Mouse (Mus musculus): ENCODE data around the gene Dcbld1. TPM values are rescaled to one million over a fixed set of nuclear protein-coding genes. Genes with fewer than 3 reads are reported as not detected.

Dcbld1 gene
- polyA plus RNA-seq, 1 experiment from 2014 or later = 28.3 TPM

DNA sequence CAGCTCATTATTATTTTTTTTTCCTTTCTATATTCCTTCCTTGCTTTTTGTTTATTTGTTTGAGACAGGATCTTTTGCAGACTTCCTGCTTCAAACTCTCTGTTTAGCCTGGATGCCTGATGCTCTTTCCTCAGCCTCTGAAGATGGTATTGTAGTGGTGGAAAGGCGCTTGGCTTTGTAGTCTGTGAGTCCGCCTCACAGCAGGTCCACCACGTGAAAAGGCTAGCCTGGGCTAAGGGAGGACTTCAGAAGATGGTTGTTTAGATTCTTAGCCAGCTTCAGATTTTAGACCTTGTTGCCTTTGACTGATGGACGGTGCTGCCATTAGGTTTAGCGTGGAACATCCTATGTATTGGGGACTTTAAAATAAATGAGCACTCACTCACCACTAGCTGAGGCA is 2.0 kb downstream of the Dcbld1 start:
- DNase-seq (ENCODE audit: low spot score) = no peak
- H3K4me3 ChIP-seq = 0 out of 2 replicates have a peak overlapping the region, but pooled peaks have one; percentile 88
- no peaks in the 10 kb centered on the region for H3K9me3 ChIP-seq (replicated peaks)
- no peaks in the 10 kb centered on the region for H3K27me3 ChIP-seq (ENCODE audit: low read depth, poor library complexity, severe bottlenecking)
- H3K4me1 ChIP-seq = peaks cover 14% of the 10 kb centered on the region; the same call in 1 of the 2 replicates
- H3K36me3 ChIP-seq = no peaks in the 10 kb centered on the region
- no peak overlapping the region for H3K27ac ChIP-seq
- 86% methylated on average over 5 of the region's 5 CpGs for WGBS

DNA sequence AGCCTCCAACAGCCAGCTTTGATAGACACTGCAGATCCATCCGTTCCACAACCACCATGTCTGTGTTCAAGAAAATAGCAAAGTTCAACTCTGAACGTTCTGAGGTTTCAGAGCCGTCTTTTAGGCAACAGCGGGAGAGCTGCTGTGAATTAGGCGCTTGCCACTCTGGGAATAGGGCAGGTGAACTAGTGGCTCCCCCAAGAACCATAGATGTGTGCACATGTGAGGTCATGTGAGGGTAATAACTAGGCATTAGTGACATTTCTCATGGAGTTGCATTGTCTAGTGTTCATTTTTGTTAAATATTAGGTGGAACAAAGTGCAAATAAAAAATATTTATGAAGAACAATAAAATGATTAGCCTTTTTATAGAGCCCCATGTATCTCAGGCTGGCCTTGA is 8.6 kb downstream of the Dcbld1 start:
- no peaks in the 10 kb centered on the region for H3K27me3 ChIP-seq (ENCODE audit: low read depth, poor library complexity, severe bottlenecking)
- WGBS = 93% methylated on average over 5 of the region's 5 CpGs
- no peak overlapping the region for H3K27ac ChIP-seq
- no peaks in the 10 kb centered on the region for H3K36me3 ChIP-seq
- DNase-seq (ENCODE audit: low spot score) = no peak
- no peaks in the 10 kb centered on the region for H3K4me1 ChIP-seq
- no peaks in the 10 kb centered on the region for H3K9me3 ChIP-seq (replicated peaks)
- H3K4me3 ChIP-seq = no peak overlapping the region

DNA sequence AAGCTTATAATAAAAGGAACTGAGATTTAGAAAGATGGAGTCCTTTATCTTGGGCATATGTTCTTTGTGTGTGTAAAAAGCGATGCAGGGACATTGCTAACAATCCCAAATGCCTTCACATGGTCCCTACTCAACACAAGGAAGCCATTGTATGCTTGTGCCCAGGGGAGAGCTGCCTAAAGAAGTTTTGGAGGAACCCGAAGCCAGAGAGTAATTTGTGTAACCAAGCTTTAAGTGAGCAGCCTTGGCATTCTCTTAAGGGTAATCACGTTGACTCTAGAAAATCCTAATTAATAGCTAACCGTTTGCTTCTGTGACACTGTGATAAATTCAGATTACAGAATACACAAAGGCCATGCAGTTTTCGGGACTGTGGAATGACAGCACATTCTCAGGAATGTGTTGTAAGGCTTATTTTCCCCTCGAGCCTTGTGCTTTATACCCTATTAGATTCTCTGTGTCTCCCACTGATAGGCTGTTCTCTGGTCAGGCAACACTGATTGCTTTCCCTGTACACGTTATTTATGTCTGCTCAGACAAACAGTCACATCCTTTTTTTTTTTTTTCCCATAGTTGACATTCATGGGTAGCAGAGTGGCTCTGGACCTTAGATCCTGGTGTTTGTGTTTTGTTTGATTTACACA is 9.4 kb downstream of the Dcbld1 start:
- H3K27ac ChIP-seq = no peak overlapping the region
- 65% methylated on average over 7 of the region's 7 CpGs for WGBS
- H3K4me3 ChIP-seq = no peak overlapping the region
- no peaks in the 10 kb centered on the region for H3K27me3 ChIP-seq (ENCODE audit: low read depth, poor library complexity, severe bottlenecking)
- no peaks in the 10 kb centered on the region for H3K4me1 ChIP-seq
- H3K36me3 ChIP-seq = no peaks in the 10 kb centered on the region
- H3K9me3 ChIP-seq (replicated peaks) = no peaks in the 10 kb centered on the region
- DNase-seq (ENCODE audit: low spot score) = no peak

DNA sequence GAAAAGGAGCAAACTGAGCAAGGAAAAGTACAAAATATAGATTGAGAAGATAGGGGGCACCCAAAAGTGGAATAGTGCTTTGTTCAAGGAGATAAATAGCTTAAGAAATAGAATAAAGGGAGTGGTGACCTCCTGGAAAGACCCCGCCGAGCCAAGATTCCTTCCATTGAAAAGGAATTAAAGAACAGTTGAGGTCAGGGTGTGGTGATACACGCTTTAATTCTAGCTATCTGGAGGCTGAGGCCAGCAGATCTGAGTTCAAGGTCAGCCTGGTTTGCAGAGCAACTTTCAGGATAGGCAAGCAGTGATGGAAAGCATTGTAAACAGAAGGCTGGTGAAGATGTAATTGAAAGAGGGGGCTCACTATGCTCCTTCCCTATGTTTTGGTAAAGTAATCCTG is 12.8 kb downstream of the Dcbld1 start:
- no peaks in the 10 kb centered on the region for H3K36me3 ChIP-seq
- no peaks in the 10 kb centered on the region for H3K27me3 ChIP-seq (ENCODE audit: low read depth, poor library complexity, severe bottlenecking)
- WGBS = 95% methylated on average over 3 of the region's 3 CpGs
- no peaks in the 10 kb centered on the region for H3K9me3 ChIP-seq (replicated peaks)
- no peak overlapping the region for H3K4me3 ChIP-seq
- no peak for DNase-seq (ENCODE audit: low spot score)
- no peak overlapping the region for H3K27ac ChIP-seq
- H3K4me1 ChIP-seq = no peaks in the 10 kb centered on the region

DNA sequence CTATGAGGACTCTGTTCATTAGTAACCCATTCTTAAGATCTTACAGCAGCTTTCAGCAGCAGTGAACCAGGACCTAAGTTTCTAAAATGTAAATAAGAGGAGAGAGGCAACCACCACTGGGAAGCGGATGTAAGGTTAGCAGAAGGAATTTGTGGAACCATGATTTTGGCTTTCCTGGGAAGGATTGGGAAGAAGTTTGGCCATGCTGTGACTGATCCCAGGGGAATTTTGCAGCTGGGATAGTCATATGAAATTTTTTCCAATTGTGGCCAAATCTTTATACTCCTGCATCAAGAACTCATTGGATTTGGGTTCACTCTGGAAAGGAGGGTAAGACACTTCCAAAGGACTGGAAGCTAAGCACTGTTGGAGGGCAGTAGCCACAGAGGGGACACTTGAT is 18.8 kb downstream of the Dcbld1 start:
- H3K27ac ChIP-seq = no peak overlapping the region
- no peaks in the 10 kb centered on the region for H3K9me3 ChIP-seq (replicated peaks)
- H3K36me3 ChIP-seq = no peaks in the 10 kb centered on the region
- no peaks in the 10 kb centered on the region for H3K27me3 ChIP-seq (ENCODE audit: low read depth, poor library complexity, severe bottlenecking)
- 97% methylated on average over 1 of the region's 1 CpGs for WGBS
- H3K4me3 ChIP-seq = no peak overlapping the region
- H3K4me1 ChIP-seq = no peaks in the 10 kb centered on the region
- no peak for DNase-seq (ENCODE audit: low spot score)

DNA sequence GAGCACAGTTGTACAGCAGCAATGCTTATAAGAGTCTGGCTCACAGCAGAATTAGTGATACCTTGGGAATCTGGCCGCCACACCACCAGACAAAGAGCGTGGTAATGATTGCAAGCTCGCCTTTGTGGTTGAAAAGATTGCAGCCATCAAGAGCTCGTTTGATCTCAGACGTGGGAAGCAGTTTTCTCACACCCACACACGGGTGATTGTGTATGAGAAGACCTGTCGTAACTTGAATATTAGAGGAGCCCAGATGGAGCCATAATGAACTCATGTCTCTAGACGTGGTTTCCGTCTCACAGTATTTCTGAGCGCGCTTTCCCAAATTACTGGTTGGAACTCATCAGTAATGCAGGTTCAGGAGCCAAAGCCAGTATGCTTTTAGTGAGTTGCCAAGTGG is 20.0 kb downstream of the Dcbld1 start:
- H3K36me3 ChIP-seq = no peaks in the 10 kb centered on the region
- WGBS = 81% methylated on average over 11 of the region's 11 CpGs
- no peaks in the 10 kb centered on the region for H3K9me3 ChIP-seq (replicated peaks)
- H3K4me3 ChIP-seq = no peak overlapping the region
- DNase-seq (ENCODE audit: low spot score) = no peak
- H3K27me3 ChIP-seq (ENCODE audit: low read depth, poor library complexity, severe bottlenecking) = no peaks in the 10 kb centered on the region
- H3K4me1 ChIP-seq = peaks cover 10% of the 10 kb centered on the region
- H3K27ac ChIP-seq = no peak overlapping the region

DNA sequence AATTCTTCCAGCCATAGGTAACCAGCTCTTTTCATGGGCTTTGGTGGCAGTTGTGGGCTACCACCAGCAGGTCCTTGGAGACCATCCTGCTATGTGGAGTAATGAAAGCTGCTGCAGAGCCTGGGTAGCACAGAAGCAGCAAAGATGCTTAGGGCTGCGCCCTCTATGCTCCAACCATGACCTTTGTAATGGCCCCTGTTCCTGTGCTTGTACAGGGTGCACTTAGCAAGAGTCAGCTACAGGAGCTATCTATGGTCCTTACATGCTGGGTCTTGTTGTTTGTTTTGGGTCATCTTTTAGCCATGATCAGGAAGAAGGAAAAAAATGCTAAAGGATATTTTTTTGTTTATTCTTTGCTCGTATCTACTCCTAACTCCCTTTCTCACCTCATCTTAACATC is 24.3 kb downstream of the Dcbld1 start:
- no peaks in the 10 kb centered on the region for H3K27me3 ChIP-seq (ENCODE audit: low read depth, poor library complexity, severe bottlenecking)
- no peaks in the 10 kb centered on the region for H3K9me3 ChIP-seq (replicated peaks)
- H3K27ac ChIP-seq = no peak overlapping the region
- H3K4me1 ChIP-seq = peaks cover 12% of the 10 kb centered on the region
- 64% methylated on average over 2 of the region's 2 CpGs for WGBS
- no peak overlapping the region for H3K4me3 ChIP-seq
- H3K36me3 ChIP-seq = peaks cover 11% of the 10 kb centered on the region; the same call in 1 of the 2 replicates
- DNase-seq (ENCODE audit: low spot score) = no peak

DNA sequence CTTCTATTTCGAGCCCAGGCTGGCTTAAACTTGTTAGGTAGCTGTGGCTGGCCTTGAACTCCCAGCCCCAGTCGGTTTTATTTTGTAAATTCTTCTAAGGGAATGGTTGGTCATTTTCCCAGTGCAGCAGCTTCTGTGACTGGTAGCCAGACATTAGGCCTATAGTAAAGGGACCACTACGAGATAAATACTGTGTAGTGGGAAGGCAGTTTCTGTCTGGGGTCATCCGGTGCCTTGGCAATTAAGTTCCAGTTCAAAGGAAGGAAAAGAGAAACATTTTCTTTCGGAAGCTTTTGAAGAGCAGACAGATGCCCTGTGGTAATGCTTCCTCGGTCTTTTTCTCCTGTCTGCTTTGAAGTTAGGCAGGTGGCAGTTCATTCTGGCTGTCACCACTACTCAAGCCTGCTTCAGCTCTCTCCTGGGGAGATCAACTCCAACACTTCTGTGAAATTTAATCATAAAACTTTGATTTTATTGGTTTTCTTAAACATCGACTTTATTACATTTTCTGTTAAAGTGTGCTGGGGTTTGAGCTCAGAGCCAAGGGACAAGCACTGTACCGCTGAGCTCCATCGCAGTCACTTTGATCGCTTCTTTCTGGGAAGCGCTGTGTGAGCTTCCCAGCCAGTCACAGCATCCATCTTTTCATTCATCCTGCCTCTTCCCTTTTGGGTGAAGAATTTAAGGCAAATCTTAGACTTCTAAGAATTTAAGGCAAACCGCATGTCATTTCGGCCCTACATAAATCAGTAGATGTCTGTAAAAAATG is 24.9 kb downstream of the Dcbld1 start:
- no peak for DNase-seq (ENCODE audit: low spot score)
- WGBS = 29% methylated on average over 13 of the region's 13 CpGs

DNA sequence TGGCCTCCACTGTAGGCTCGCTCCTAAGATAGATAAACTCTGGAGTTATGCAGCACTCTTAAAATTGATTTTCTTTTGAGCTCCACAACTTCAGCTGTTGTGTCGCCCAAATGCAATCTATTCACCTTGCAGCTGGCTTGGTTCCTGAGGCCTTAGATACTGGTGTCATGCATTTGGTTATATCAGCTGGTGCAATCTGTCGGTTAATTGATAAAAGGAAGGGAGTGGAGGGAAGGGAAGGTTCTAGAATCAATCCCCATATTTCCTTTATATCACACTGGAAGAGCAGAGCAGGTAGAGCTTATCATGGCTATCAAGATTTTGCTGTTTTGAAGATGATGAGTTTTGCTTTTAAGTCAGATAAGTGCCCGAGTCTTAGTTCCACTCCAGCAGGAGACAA is 26.8 kb downstream of the Dcbld1 start:
- H3K36me3 ChIP-seq = peaks cover 29% of the 10 kb centered on the region
- no peaks in the 10 kb centered on the region for H3K27me3 ChIP-seq (ENCODE audit: low read depth, poor library complexity, severe bottlenecking)
- WGBS = 92% methylated on average over 4 of the region's 4 CpGs
- H3K4me3 ChIP-seq = no peak overlapping the region
- H3K9me3 ChIP-seq (replicated peaks) = no peaks in the 10 kb centered on the region
- H3K27ac ChIP-seq = no peak overlapping the region
- DNase-seq (ENCODE audit: low spot score) = no peak
- H3K4me1 ChIP-seq = peaks cover 12% of the 10 kb centered on the region

More for the DNA sequence above, 24.9 kb downstream of the Dcbld1 start:
- no peaks in the 10 kb centered on the region for H3K27me3 ChIP-seq (ENCODE audit: low read depth, poor library complexity, severe bottlenecking)
- no peak overlapping the region for H3K27ac ChIP-seq
- H3K4me3 ChIP-seq = no peak overlapping the region
- H3K4me1 ChIP-seq = peaks cover 12% of the 10 kb centered on the region
- no peaks in the 10 kb centered on the region for H3K9me3 ChIP-seq (replicated peaks)
- peaks cover 11% of the 10 kb centered on the region; the same call in 1 of the 2 replicates for H3K36me3 ChIP-seq

DNA sequence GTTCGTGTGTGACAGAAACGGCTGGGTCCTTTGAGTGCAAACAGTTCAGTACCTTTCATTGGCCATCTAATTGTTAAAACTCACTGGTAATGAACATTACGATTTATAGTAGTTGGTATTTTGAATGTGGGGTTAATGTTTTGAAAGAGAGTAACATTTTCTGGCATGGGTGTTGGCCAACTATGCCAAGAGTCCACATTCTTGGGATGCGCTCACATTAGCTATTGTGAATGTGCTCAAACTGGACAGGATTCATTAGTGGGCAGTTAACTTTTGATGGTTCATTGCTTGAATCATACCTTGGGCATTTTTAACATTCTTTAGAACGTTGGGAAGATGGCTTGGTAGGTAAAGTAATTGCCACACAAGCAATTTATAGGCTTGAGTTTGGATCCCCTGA is 30.7 kb downstream of the Dcbld1 start:
- WGBS = 95% methylated on average over 5 of the region's 5 CpGs
- H3K27me3 ChIP-seq (ENCODE audit: low read depth, poor library complexity, severe bottlenecking) = no peaks in the 10 kb centered on the region
- no peak for DNase-seq (ENCODE audit: low spot score)
- H3K9me3 ChIP-seq (replicated peaks) = no peaks in the 10 kb centered on the region
- peaks cover 45% of the 10 kb centered on the region for H3K36me3 ChIP-seq
- no peak overlapping the region for H3K4me3 ChIP-seq
- H3K4me1 ChIP-seq = no peaks in the 10 kb centered on the region
- H3K27ac ChIP-seq = no peak overlapping the region

DNA sequence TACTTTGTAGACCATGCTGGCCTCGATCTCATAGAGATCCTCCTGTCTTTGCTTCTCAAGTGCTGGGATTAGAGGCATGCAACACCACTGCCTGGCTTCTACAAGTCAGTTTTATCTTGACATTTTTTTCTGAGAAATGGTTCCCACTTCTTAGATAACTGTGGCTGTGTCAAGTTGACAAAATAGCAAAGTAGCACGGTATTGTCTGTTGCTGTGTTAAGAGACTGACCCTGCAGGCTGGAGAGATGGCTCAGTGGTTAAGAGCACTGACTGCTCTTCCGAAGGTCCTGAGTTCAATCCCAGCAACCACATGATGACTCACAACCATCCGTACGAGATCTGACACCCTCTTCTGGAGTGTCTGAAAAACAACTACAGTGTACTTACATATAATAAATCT is 35.5 kb downstream of the Dcbld1 start:
- H3K36me3 ChIP-seq = peaks cover 29% of the 10 kb centered on the region
- H3K4me3 ChIP-seq = no peak overlapping the region
- no peak for DNase-seq (ENCODE audit: low spot score)
- H3K9me3 ChIP-seq (replicated peaks) = no peaks in the 10 kb centered on the region
- 91% methylated on average over 5 of the region's 5 CpGs for WGBS
- H3K4me1 ChIP-seq = 0 out of 2 replicates have a peak, but pooled peaks cover under 1% of the 10 kb centered on the region
- no peak overlapping the region for H3K27ac ChIP-seq
- H3K27me3 ChIP-seq (ENCODE audit: low read depth, poor library complexity, severe bottlenecking) = no peaks in the 10 kb centered on the region

DNA sequence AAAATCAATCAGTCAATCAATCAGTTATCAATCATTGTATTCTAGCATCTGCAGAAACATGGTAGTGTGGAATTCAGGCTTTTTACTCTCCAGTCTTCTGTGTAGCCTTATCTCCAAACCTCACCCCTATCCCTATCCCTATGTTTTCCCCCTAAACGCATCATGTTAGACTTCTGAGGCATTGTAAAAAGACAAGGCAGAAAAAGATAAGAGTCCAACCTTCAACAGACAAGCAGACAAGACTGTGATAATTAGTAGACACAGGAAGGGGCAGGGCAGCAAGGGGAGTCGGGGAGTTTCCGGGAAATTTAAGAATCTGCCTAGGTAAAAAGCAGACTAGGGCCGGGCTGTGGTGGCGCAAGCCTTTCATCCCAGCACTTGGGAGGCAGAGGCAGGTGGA is 38.0 kb downstream of the Dcbld1 start:
- no peak overlapping the region for H3K27ac ChIP-seq
- H3K27me3 ChIP-seq (ENCODE audit: low read depth, poor library complexity, severe bottlenecking) = no peaks in the 10 kb centered on the region
- no peak overlapping the region for H3K4me3 ChIP-seq
- H3K4me1 ChIP-seq = peaks cover 7% of the 10 kb centered on the region; the same call in 1 of the 2 replicates
- no peak for DNase-seq (ENCODE audit: low spot score)
- H3K9me3 ChIP-seq (replicated peaks) = no peaks in the 10 kb centered on the region
- peaks cover 10% of the 10 kb centered on the region; the same call in 1 of the 2 replicates for H3K36me3 ChIP-seq
- 92% methylated on average over 5 of the region's 5 CpGs for WGBS

DNA sequence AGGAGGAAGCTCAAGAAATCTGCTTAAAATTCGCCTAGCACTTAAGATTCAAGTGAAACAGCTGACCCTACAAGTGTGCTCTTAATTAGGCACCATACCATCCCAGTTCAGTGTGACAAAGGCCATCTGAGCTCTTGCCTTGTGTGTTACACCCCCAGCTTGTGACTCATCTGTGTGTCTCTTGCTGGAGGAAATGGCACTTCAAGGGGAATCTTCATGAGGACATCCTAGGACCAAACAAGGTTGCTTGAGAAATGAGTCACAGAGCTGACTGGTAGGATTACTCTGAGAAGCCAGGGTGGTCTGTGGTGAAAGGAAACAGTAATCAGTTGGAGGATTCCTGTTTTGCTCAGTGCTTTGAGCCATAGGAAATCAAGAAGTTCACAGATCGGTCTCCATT is 39.6 kb downstream of the Dcbld1 start:
- H3K4me3 ChIP-seq = no peak overlapping the region
- WGBS = 89% methylated on average over 2 of the region's 2 CpGs
- no peak for DNase-seq (ENCODE audit: low spot score)

More for the DNA sequence above, 39.6 kb downstream of the Dcbld1 start:
- H3K9me3 ChIP-seq (replicated peaks) = no peaks in the 10 kb centered on the region
- H3K27me3 ChIP-seq (ENCODE audit: low read depth, poor library complexity, severe bottlenecking) = no peaks in the 10 kb centered on the region
- peaks cover 9% of the 10 kb centered on the region; the same call in 1 of the 2 replicates for H3K4me1 ChIP-seq
- H3K36me3 ChIP-seq = no peaks in the 10 kb centered on the region
- H3K27ac ChIP-seq = no peak overlapping the region

Data from limb, embryonic 10.5 days (tissue).